Mouse (Mus musculus) kidney, adult 2 months (tissue): ENCODE data around the gene Psmd3.

ENCODE experiments used
- CTCF ChIP-seq: fragments of 200-500 bp; conservative IDR thresholded peaks from 2 replicates; pipeline ENCODE4 v1.5.1; 2011; ENCODE audit warnings: low read depth, mild to moderate bottlenecking, control low read depth, low read length, moderate library complexity, mixed read lengths; ENCODE audit not compliant: insufficient read depth, insufficient read length
- POLR2A ChIP-seq: fragments of 200-500 bp; IDR thresholded peaks from one replicate; pipeline ENCODE4 v1.6.1; 2011; ENCODE audit warnings: low read depth, low read length, control low read depth

DNA sequence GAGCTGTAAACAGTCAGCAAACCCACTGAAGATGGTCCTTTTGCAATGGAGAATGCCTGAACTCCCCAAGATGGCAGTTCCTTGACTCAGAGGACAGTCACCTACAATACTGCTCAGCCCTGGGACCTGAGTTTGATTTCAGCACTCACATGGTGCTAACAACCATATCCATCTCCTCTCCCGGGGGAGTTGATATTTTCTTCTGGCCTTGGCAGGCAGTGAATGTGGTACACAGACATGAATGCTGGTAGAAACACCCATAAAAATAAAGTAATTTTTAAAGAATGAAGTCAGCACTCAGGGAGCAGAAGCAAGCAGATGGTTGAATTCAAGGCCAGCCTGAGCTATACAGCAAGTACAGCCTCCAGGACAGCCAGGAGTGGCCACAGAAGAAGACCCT is 53.8 kb downstream of the Psmd3 start:
- TF ChIP-seq POLR2A (no peak), CTCF (no peak)
